Mouse (Mus musculus): ENCODE results near the gene Lrrc10b. TPM values are rescaled to one million over a fixed set of nuclear protein-coding genes. Genes with fewer than 3 reads are reported as not detected.
A peak's percentile ranks its signal among the peaks of the same experiment; 100 is the strongest.

Gene Lrrc10b
- polyA plus RNA-seq, 1 experiment from 2014 or later: 0.78 TPM

DNA sequence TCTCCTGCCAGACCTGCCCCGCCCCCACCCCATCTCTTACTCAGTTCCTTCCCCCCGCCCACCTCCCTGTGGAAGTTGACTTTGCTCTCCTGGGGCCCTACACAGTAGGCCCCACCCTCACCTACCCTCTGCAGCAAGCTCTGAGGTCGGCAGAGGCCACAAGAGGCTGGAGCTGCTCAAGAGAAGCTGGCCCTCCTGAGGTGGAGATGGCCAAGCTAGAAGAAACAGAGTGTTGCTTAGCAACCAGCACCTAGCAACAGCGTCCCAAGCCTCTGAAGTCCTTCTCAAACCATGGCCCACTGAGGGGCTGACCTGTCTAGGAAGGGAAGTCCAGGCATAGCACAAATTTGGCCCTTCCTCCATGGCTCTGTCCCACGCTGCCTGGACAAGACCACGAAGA lies 25.4 kb upstream of the Lrrc10b start, which contains the start of gene Ppp1r32:
Gene Ppp1r32, minus strand, starts transcription at position 226 of the 400 bp plus-strand sequence.
- DNase-seq: peak; percentile 59

DNA sequence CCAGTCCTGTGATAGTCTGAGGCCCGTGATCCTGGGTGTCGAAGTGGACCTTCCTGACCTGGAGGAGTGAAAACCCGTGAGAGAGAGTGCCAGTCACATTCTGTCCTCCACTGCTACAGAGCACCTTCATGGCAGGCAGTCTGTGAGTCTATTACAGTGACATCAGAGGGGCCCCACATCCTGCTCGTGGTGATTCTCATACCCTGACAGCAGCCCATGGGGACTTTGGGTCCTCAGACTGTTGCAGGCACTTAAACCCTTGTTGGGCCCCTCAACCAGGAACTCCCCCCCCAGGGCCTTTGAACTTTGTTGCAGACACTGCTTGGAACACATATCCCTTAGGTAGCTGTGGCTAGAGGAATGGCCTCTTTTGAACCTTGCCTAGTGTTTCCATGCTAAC lies 22.3 kb upstream of the Lrrc10b start:
- H3K4me2 ChIP-seq: no peak overlapping the region
- no peak for TF ChIP-seq CTCF (IDR thresholded peaks at IDR 0.05; ENCODE audit: low read depth)
- H3K27ac ChIP-seq (ENCODE audit: low read depth): no peak overlapping the region
- H3K9me3 ChIP-seq (ENCODE audit: low read depth, low read length): no peaks in the 10 kb centered on the region
- no peaks in the 10 kb centered on the region for H3K27me3 ChIP-seq (ENCODE audit: insufficient read depth, low read length)
- DNase-seq: no peak
- H3K4me1 ChIP-seq (ENCODE audit: insufficient read depth): no peaks in the 10 kb centered on the region
- no peak for ATAC-seq (ENCODE audit: insufficient read depth)
- 36% methylated on average over 4 of the region's 4 CpGs for WGBS
- H3K4me3 ChIP-seq (ENCODE audit: low read depth, low read length): no peak overlapping the region
- H3K36me3 ChIP-seq (ENCODE audit: insufficient read depth): no peaks in the 10 kb centered on the region
- no peak overlapping the region for H3K9ac ChIP-seq

More for the DNA sequence above, 25.4 kb upstream of the Lrrc10b start, which contains the start of gene Ppp1r32:
- H3K27ac ChIP-seq (ENCODE audit: low read depth): no peak within 1 kb of the TSS
- no peaks in the 10 kb centered on the region for H3K27me3 ChIP-seq (ENCODE audit: insufficient read depth, low read length)
- H3K4me3 ChIP-seq (ENCODE audit: low read depth, low read length): no peak within 1 kb of the TSS
- no peak within 1 kb of the TSS for H3K4me2 ChIP-seq
- H3K9ac ChIP-seq: no peak within 1 kb of the TSS
- no peak for ATAC-seq (ENCODE audit: insufficient read depth)
- WGBS: 23% methylated on average over 6 of the region's 6 CpGs
- no peaks in the 10 kb centered on the region for H3K4me1 ChIP-seq (ENCODE audit: insufficient read depth)
- no peak for TF ChIP-seq CTCF (IDR thresholded peaks at IDR 0.05; ENCODE audit: low read depth)
- H3K9me3 ChIP-seq (ENCODE audit: low read depth, low read length): no peaks in the 10 kb centered on the region
- no peaks in the 10 kb centered on the region for H3K36me3 ChIP-seq (ENCODE audit: insufficient read depth)

DNA sequence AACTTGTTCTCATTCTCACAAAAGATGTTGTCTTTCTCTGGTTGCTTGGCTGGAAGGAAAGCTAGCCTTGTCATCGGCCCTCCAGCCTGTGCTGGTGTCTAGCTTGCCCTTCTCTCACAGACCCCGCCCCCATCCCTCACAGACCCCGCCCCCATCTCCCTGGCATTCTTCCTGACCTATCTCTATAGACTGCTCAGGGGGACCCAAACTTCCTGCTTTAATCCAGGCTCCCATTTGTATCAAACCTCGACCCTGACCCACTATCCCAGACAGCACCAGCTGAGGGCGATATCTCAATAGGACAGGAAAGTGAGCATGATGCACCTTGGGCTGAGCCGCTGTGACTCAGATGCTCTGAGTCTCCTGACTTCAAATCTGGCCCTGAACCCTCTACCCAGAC lies 16.5 kb upstream of the Lrrc10b start:
- TF ChIP-seq CTCF (IDR thresholded peaks at IDR 0.05; ENCODE audit: low read depth): no peak
- no peak overlapping the region for H3K4me2 ChIP-seq
- ATAC-seq (ENCODE audit: insufficient read depth) (no peak), DNase-seq (no peak)
- no peaks in the 10 kb centered on the region for H3K9me3 ChIP-seq (ENCODE audit: low read depth, low read length)
- H3K27ac ChIP-seq (ENCODE audit: low read depth): no peak overlapping the region
- 18% methylated on average over 6 of the region's 6 CpGs for WGBS
- no peak overlapping the region for H3K4me3 ChIP-seq (ENCODE audit: low read depth, low read length)
- H3K4me1 ChIP-seq (ENCODE audit: insufficient read depth): no peaks in the 10 kb centered on the region
- no peak overlapping the region for H3K9ac ChIP-seq
- no peaks in the 10 kb centered on the region for H3K36me3 ChIP-seq (ENCODE audit: insufficient read depth)
- no peaks in the 10 kb centered on the region for H3K27me3 ChIP-seq (ENCODE audit: insufficient read depth, low read length)

DNA sequence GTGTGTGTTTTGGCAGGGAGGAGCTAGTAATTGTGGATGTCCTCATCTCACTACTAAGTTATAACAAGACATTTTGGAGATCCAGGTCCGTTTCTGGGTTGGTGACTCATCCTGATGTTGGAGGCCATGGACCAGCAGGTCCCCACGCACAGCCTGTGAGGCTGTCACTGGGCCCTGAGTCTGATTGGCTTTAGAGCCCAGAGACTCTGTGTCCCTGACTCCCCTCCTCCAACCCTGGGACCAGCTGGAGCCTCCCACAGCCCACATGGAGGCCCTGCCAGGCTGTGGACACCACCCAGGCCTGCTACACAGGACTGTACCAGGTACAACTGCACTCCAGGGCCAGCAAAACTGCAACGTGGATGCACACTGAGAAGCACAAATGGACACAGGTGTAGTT lies 15.7 kb upstream of the Lrrc10b start:
- H3K4me1 ChIP-seq (ENCODE audit: insufficient read depth): no peaks in the 10 kb centered on the region
- 71% methylated on average over 3 of the region's 3 CpGs for WGBS
- no peaks in the 10 kb centered on the region for H3K36me3 ChIP-seq (ENCODE audit: insufficient read depth)
- no peak for ATAC-seq (ENCODE audit: insufficient read depth)
- no peak overlapping the region for H3K4me2 ChIP-seq
- DNase-seq: no peak
- H3K9me3 ChIP-seq (ENCODE audit: low read depth, low read length): no peaks in the 10 kb centered on the region
- no peak for TF ChIP-seq CTCF (IDR thresholded peaks at IDR 0.05; ENCODE audit: low read depth)
- no peak overlapping the region for H3K9ac ChIP-seq
- H3K27me3 ChIP-seq (ENCODE audit: insufficient read depth, low read length): no peaks in the 10 kb centered on the region
- no peak overlapping the region for H3K4me3 ChIP-seq (ENCODE audit: low read depth, low read length)
- H3K27ac ChIP-seq (ENCODE audit: low read depth): no peak overlapping the region

DNA sequence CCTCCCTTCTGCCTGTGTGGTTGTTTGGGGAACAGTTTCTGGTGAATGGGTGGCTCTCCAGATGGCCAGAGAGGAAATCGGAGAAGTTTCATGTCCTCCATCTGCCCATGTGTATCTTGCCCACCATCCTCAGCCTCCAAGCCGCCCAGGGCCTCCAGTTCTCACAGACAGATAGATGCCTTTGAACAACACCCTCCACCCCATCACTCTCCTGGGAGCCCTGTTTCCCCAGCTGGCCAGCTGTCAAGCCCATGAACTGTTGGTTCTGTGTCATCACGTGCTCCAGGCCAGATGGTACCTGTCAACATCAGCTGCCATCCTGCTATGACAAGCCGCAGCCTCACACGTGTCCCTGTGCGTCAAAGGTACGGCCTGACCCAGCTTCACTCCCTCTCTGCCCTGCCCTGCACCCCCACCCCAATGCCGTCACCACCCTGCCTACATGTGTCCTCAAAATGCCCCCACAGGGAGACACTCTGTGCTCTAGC lies 11.9 kb upstream of the Lrrc10b start:
- H3K4me1 ChIP-seq (ENCODE audit: insufficient read depth): no peaks in the 10 kb centered on the region
- H3K36me3 ChIP-seq (ENCODE audit: insufficient read depth): no peaks in the 10 kb centered on the region
- no peak overlapping the region for H3K27ac ChIP-seq (ENCODE audit: low read depth)
- H3K27me3 ChIP-seq (ENCODE audit: insufficient read depth, low read length): no peaks in the 10 kb centered on the region
- ATAC-seq (ENCODE audit: insufficient read depth) (peak; percentile 78), DNase-seq (peak; percentile 72)
- H3K4me2 ChIP-seq: no peak overlapping the region
- H3K4me3 ChIP-seq (ENCODE audit: low read depth, low read length): no peak overlapping the region
- no peaks in the 10 kb centered on the region for H3K9me3 ChIP-seq (ENCODE audit: low read depth, low read length)
- no peak overlapping the region for H3K9ac ChIP-seq
- WGBS: 17% methylated on average over 8 of the region's 8 CpGs
- TF ChIP-seq CTCF (IDR thresholded peaks at IDR 0.05; ENCODE audit: low read depth): no peak

DNA sequence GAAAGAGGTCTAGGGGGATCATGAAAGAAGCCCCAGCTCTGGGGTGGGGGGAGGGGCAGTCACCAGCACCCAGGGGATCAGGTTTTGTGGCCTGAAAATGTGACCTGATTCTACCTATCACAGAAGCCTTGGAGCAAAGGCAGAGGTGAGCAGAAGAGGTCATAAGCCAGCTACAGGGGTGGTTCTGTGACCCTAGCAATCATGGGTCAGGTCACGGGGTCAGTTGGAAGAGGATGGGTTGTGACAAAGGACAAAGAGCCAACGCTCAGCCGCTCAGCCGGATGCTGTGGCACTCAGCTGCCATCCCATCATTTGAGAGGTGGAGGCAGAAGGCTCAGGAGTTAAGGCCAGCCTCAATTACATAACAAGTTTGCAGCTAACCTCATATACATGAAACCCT lies 7.2 kb upstream of the Lrrc10b start:
- no peaks in the 10 kb centered on the region for H3K4me1 ChIP-seq (ENCODE audit: insufficient read depth)
- H3K9me3 ChIP-seq (ENCODE audit: low read depth, low read length): no peaks in the 10 kb centered on the region
- ATAC-seq (ENCODE audit: insufficient read depth) (no peak), DNase-seq (no peak)
- H3K27me3 ChIP-seq (ENCODE audit: insufficient read depth, low read length): peaks cover 18% of the 10 kb centered on the region
- no peak overlapping the region for H3K27ac ChIP-seq (ENCODE audit: low read depth)
- no peak overlapping the region for H3K9ac ChIP-seq
- no peak overlapping the region for H3K4me2 ChIP-seq
- H3K4me3 ChIP-seq (ENCODE audit: low read depth, low read length): no peak overlapping the region
- no peaks in the 10 kb centered on the region for H3K36me3 ChIP-seq (ENCODE audit: insufficient read depth)
- WGBS: 42% methylated on average over 4 of the region's 4 CpGs
- TF ChIP-seq CTCF (IDR thresholded peaks at IDR 0.05; ENCODE audit: low read depth): no peak

DNA sequence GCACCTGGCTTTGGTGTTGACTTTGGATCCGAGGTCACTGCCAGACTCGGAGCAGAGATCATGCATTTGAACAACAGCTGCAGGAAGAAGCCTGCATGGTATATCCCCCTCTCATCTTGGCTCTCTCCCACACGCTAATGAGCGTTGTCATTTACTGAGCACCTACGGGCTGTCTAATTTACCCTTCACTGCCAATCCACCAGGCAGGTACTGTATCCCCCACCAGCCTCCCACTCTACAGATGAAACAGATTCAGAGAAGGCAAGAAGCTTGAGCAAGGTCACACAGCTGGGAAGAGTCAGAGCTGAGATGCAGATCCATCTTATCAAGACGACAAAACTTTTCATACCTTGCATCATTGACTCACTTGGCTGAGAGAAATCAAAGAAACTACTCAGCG lies 4.3 kb upstream of the Lrrc10b start:
- Histone ChIP-seq H3K27ac (ENCODE audit: low read depth) (no peak overlapping the region), H3K4me2 (peak overlapping the region; percentile 24; the same call in 1 of the 2 replicates), H3K9ac (no peak overlapping the region), H3K4me3 (ENCODE audit: low read depth, low read length) (no peak overlapping the region), H3K4me1 (ENCODE audit: insufficient read depth) (peaks cover 5% of the 10 kb centered on the region; the same call in 1 of the 2 replicates), H3K36me3 (ENCODE audit: insufficient read depth) (no peaks in the 10 kb centered on the region), H3K9me3 (ENCODE audit: low read depth, low read length) (no peaks in the 10 kb centered on the region), H3K27me3 (ENCODE audit: insufficient read depth, low read length) (peaks cover 39% of the 10 kb centered on the region)
- DNase-seq (no peak), ATAC-seq (ENCODE audit: insufficient read depth) (no peak)
- 30% methylated on average over 7 of the region's 7 CpGs for WGBS
- TF ChIP-seq CTCF (IDR thresholded peaks at IDR 0.05; ENCODE audit: low read depth): no peak
